Mouse (Mus musculus): ENCODE results near the gene Tnf. TPM values are rescaled to one million over a fixed set of nuclear protein-coding genes. Genes with fewer than 3 reads are reported as not detected.

Tnf gene
- polyA plus RNA-seq, 1 experiment from 2014 or later = not detected

DNA sequence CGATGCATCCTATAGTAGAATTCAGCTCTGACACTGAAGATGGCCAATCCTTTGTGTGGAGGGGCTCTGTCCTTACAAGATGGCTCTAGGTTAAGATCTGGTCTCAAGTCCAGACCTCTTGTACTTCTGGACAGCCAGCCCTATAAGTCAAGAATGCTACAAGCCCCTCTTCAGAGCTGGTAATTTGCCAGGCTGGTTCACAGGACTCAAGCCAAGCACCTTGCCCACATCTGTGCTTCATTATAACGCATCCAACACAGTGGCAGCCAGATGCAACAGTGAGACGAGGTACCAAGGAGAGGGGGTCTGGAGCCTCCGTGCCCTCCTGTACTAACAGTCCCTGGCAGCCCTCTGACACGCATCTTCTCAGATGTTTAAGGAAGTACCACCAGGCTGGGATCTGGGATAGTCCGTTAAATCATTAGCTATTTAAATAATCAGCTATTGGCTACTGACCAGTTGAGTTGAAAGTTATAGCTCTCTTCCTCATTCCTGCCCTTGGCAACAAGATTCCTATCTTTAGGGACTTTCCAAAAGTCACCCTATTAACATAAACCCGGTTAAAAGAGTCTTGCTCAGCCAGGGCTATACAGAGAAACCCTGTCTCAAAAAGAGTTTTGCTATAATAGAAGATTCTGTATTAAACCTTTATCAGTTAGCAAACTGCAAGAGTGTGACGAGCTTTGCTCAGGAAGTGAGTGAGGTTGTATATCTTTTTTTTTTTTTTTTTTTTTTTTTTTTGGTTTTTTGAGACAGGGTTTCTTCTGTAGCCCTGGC lies 27.4 kb downstream of the Tnf start:
- WGBS = 76% methylated on average over 8 of the region's 8 CpGs
- Histone ChIP-seq H3K9me3 (no peaks in the 10 kb centered on the region), H3K27me3 (ENCODE audit: insufficient read depth, poor library complexity, severe bottlenecking) (no peaks in the 10 kb centered on the region; the same call in 1 of the 2 replicates), H3K27ac (no peak overlapping the region), H3K36me3 (no peaks in the 10 kb centered on the region), H3K4me3 (no peak overlapping the region), H3K4me1 (replicated peaks) (no peaks in the 10 kb centered on the region)
- no peak for DNase-seq (ENCODE audit: low spot score)

- WGBS = 77% methylated on average over 3 of the region's 3 CpGs
- Histone ChIP-seq H3K27me3 (ENCODE audit: insufficient read depth, poor library complexity, severe bottlenecking) (no peaks in the 10 kb centered on the region; the same call in 1 of the 2 replicates), H3K9me3 (no peaks in the 10 kb centered on the region), H3K27ac (no peak overlapping the region), H3K4me1 (replicated peaks) (no peaks in the 10 kb centered on the region), H3K36me3 (no peaks in the 10 kb centered on the region), H3K4me3 (no peak overlapping the region)
- no peak for DNase-seq (ENCODE audit: low spot score)
Observed at GRCm38 (mm10) chr17:35173329-35173728, 28.5 kb downstream of the Tnf start.

DNA sequence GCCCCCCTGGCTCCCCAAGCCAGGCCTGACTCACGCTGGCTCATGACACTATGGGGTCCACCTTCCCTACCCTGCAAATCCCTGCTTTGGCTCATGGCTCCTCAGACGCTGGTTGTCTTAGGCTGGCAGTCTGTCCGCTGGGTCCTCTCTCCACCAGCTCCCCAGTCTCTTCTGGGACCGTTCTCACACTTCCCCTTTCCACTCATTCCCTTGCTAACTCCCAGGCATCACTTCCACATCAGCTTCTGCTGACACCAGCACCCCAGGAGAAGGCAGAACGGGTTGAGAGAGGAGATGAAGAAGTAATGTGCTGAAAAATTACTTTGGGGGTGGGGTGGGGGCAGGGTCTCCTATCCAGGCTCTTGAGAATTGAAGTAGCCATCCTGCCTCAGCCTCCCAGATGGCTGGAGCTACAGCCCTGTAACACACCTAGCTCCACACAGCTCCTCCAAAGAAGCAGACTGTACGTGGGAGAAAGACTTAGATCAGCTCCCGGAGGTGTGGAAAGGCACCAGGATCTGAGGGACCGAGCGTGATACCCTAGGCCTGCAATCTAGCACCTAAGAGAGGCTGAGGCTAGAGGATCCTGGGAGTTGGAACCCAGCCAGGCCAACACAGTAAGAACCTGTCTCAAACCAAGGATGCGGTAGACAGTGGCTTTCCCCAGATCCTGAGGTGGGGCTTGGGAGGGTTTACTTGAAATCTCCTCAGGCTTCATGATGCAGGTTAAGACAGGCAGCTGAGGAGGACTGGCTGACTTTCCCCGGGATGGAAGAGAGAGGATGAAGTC lies 29.2 kb downstream of the Tnf start:
- Histone ChIP-seq H3K9me3 (no peaks in the 10 kb centered on the region), H3K27ac (no peak overlapping the region), H3K36me3 (no peaks in the 10 kb centered on the region), H3K27me3 (ENCODE audit: insufficient read depth, poor library complexity, severe bottlenecking) (no peaks in the 10 kb centered on the region; the same call in 1 of the 2 replicates), H3K4me1 (replicated peaks) (no peaks in the 10 kb centered on the region), H3K4me3 (no peak overlapping the region)
- 71% methylated on average over 11 of the region's 11 CpGs for WGBS
- no peak for DNase-seq (ENCODE audit: low spot score)

- H3K27me3 ChIP-seq (ENCODE audit: insufficient read depth, poor library complexity, severe bottlenecking) = no peaks in the 10 kb centered on the region; the same call in 1 of the 2 replicates
- WGBS = 32% methylated on average over 4 of the region's 4 CpGs
- no peak for DNase-seq (ENCODE audit: low spot score)
- no peaks in the 10 kb centered on the region for H3K36me3 ChIP-seq
- H3K4me3 ChIP-seq = no peak overlapping the region
- peaks cover 9% of the 10 kb centered on the region for H3K4me1 ChIP-seq (replicated peaks)
- no peaks in the 10 kb centered on the region for H3K9me3 ChIP-seq
- H3K27ac ChIP-seq = 0 out of 2 replicates have a peak overlapping the region, but pooled peaks have one; percentile 18
Observed at GRCm38 (mm10) chr17:35168541-35169207, 33.1 kb downstream of the Tnf start.

- Histone ChIP-seq H3K27me3 (ENCODE audit: insufficient read depth, poor library complexity, severe bottlenecking) (no peaks in the 10 kb centered on the region; the same call in 1 of the 2 replicates), H3K27ac (no peak overlapping the region), H3K9me3 (no peaks in the 10 kb centered on the region), H3K4me3 (0 out of 2 replicates have a peak overlapping the region, but pooled peaks have one; percentile 0), H3K4me1 (replicated peaks) (peaks cover 17% of the 10 kb centered on the region), H3K36me3 (peaks cover 2% of the 10 kb centered on the region)
- no peak for DNase-seq (ENCODE audit: low spot score)
- 92% methylated on average over 7 of the region's 7 CpGs for WGBS
Observed at GRCm38 (mm10) chr17:35167794-35168193, 34.0 kb downstream of the Tnf start.

DNA sequence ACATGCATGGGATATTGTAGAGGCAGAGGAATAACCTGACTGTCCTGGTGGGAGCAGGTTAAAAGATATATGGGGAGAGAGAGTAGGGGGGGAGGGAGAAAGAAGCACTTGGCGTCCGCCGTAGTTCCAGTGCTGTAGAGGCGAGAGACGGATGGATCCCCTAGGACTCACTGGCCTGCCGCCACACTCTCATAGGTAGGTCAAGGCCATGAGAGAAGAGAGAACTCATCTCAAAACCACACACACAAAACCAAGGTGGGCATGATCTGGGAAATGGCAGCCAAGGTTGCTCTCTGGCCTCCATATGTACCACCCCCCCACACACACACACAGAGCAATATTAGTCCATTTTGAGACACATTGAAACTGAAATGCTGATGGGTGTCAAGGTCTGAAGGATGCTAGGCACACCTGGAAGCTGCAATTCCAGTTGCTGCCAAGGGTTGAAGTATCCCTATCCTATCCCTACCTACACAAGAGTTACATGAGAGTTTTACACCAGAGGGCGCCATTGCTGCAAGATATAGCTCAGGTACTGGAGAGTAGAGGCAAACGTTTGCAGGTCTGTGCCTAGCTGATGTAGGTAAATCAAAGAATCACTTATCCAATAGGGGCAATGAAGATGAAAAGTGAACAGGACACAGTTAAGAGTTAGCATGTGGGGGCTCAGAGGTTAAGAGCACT lies 35.3 kb downstream of the Tnf start:
- Histone ChIP-seq H3K36me3 (peaks cover 15% of the 10 kb centered on the region), H3K27ac (peak overlapping the region; percentile 100), H3K27me3 (ENCODE audit: insufficient read depth, poor library complexity, severe bottlenecking) (no peaks in the 10 kb centered on the region), H3K9me3 (no peaks in the 10 kb centered on the region), H3K4me3 (peak overlapping the region; percentile 97), H3K4me1 (replicated peaks) (peaks cover 30% of the 10 kb centered on the region)
- no peak for DNase-seq (ENCODE audit: low spot score)
- WGBS = 73% methylated on average over 8 of the region's 8 CpGs

DNA sequence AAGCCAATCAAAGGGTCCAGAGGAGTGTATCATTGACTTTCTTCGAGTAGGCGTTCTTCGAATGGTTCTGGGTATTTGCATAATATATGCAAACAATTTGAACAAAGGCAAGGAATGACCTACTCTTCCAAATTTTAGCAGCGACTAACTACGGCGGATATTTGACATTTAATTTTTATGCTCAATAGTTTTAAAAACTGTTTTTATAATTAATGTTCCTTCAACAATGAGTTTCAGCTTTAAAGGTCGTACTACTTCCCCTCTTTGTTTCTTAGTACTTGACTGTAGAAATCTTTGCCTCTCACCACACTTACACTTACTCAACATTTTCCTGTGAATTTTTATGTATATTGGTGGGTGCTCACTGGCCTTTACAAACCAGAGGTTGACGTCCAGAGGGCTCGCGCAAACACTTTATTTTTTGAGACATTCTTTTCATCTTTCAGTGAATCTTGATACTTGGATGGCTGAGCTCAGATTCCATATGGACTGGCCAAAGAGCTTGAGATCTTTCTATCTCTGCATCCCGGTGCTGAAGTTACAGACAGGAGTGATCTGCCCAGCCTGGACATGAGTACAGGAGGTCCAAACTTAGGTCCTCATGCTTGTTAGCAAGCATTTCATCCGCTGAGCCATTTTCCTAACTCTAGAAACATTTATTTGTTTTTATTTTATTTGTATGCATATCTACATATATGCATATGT lies 36.2 kb downstream of the Tnf start:
- DNase-seq (ENCODE audit: low spot score) = no peak
- H3K27ac ChIP-seq = peak overlapping the region; percentile 100
- no peaks in the 10 kb centered on the region for H3K9me3 ChIP-seq
- WGBS = 27% methylated on average over 12 of the region's 12 CpGs
- H3K4me3 ChIP-seq = peak overlapping the region; percentile 97
- peaks cover 24% of the 10 kb centered on the region for H3K36me3 ChIP-seq
- H3K4me1 ChIP-seq (replicated peaks) = peaks cover 30% of the 10 kb centered on the region
- H3K27me3 ChIP-seq (ENCODE audit: insufficient read depth, poor library complexity, severe bottlenecking) = no peaks in the 10 kb centered on the region

GRCm38 (mm10) chr17:35164568-35165450 lies 37.0 kb downstream of the Tnf start, which contains the start of gene Prrc2a:
Gene Prrc2a (minus strand): TSS chr17:35164897.
- Histone ChIP-seq H3K27ac (peak within 1 kb of the TSS; percentile 100), H3K27me3 (ENCODE audit: insufficient read depth, poor library complexity, severe bottlenecking) (no peaks in the 10 kb centered on the region), H3K4me3 (peak within 1 kb of the TSS; percentile 97), H3K36me3 (peaks cover 32% of the 10 kb centered on the region), H3K9me3 (no peaks in the 10 kb centered on the region), H3K4me1 (replicated peaks) (peaks cover 30% of the 10 kb centered on the region)
- WGBS = under 1% methylated on average over 74 of the region's 89 CpGs
- peak; percentile 99 for DNase-seq (ENCODE audit: low spot score)

- Histone ChIP-seq H3K9me3 (no peaks in the 10 kb centered on the region), H3K36me3 (peaks cover 38% of the 10 kb centered on the region), H3K27me3 (ENCODE audit: insufficient read depth, poor library complexity, severe bottlenecking) (no peaks in the 10 kb centered on the region), H3K4me3 (peak overlapping the region; percentile 97), H3K27ac (peak overlapping the region; percentile 100), H3K4me1 (replicated peaks) (peaks cover 30% of the 10 kb centered on the region)
- no peak for DNase-seq (ENCODE audit: low spot score)
- WGBS = under 1% methylated on average over 28 of the region's 28 CpGs
Observed at GRCm38 (mm10) chr17:35164218-35164567, 37.6 kb downstream of the Tnf start.

DNA sequence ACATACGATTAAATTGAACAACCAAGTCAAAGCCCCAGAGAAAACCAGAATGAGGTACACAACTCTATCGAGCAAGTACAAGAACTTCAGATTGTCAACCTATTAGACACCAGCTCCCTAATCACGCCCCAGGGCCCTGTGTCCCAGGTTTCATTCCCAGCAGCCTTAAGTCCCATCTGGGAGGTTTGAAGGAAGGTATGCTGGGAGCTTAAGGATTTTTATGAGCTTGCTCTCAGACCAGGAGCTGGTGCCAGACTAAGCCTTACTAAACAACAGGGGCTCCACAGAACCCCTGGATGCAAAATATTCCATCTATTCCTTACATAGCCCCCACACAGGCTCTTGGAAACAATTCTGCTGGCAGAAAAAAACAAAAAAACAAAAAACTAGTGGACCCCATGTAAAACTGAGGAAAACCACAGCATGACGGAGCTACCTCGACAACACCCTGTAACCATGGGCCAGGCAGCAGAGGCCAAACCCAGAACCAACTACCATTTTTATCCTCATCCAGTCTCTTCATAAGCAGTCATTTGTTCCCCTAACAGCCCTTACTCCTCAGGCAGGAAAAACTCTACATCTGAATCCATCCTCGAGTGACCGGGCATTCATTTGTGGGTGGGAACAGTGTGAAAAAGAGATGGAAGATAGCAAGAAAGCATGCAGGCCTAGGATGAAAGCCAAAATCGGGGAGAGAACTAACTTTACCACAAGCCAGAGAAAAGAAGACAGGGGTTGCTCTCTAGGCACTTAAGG lies 38.3 kb downstream of the Tnf start:
- Histone ChIP-seq H3K27ac (peak overlapping the region; percentile 100), H3K36me3 (peaks cover 45% of the 10 kb centered on the region), H3K4me1 (replicated peaks) (peaks cover 30% of the 10 kb centered on the region), H3K4me3 (peak overlapping the region; percentile 97), H3K27me3 (ENCODE audit: insufficient read depth, poor library complexity, severe bottlenecking) (no peaks in the 10 kb centered on the region), H3K9me3 (no peaks in the 10 kb centered on the region)
- WGBS = 26% methylated on average over 8 of the region's 8 CpGs
- no peak for DNase-seq (ENCODE audit: low spot score)

All from hindbrain, embryonic 10.5 days (tissue).